Mouse (Mus musculus): Measurements from ENCODE around the gene Sorcs2.

The Sorcs2 gene

GRCm38 (mm10) chr5:36166346-36167013 lies 231.5 kb downstream of the Sorcs2 start:
- DNase-seq = no peak

GRCm38 (mm10) chr5:36165424-36166302 lies 232.3 kb downstream of the Sorcs2 start:
- no peak for DNase-seq

GRCm38 (mm10) chr5:36154879-36155485 lies 243.0 kb downstream of the Sorcs2 start:
- DNase-seq = no peak

- DNase-seq = peak; percentile 13
These were observed 244.7 kb downstream of the Sorcs2 start for GRCm38 (mm10) chr5:36153261-36153660.

GRCm38 (mm10) chr5:36151086-36151485 lies 246.9 kb downstream of the Sorcs2 start:
- no peak for DNase-seq

GRCm38 (mm10) chr5:36149098-36149497 lies 248.8 kb downstream of the Sorcs2 start:
- DNase-seq = no peak

- DNase-seq = no peak
These were observed 251.3 kb downstream of the Sorcs2 start for GRCm38 (mm10) chr5:36146589-36146988.

GRCm38 (mm10) chr5:36144560-36144959 lies 253.4 kb downstream of the Sorcs2 start:
- no peak for DNase-seq

- DNase-seq = no peak
These were observed 256.2 kb downstream of the Sorcs2 start for GRCm38 (mm10) chr5:36141676-36142255.

GRCm38 (mm10) chr5:36141112-36141511 lies 256.8 kb downstream of the Sorcs2 start:
- no peak for DNase-seq

GRCm38 (mm10) chr5:36139766-36140165 lies 258.2 kb downstream of the Sorcs2 start:
- DNase-seq = no peak

GRCm38 (mm10) chr5:36135874-36136542 lies 261.9 kb downstream of the Sorcs2 start:
- no peak for DNase-seq

- DNase-seq = no peak
These were observed 263.6 kb downstream of the Sorcs2 start for GRCm38 (mm10) chr5:36134302-36134701.

GRCm38 (mm10) chr5:36133893-36134292 lies 264.0 kb downstream of the Sorcs2 start:
- DNase-seq = no peak

- DNase-seq = peak; percentile 6
These were observed 267.4 kb downstream of the Sorcs2 start for GRCm38 (mm10) chr5:36130393-36131011.

GRCm38 (mm10) chr5:36129661-36130060 lies 268.3 kb downstream of the Sorcs2 start:
- no peak for DNase-seq

GRCm38 (mm10) chr5:36128513-36128912 lies 269.4 kb downstream of the Sorcs2 start:
- DNase-seq = no peak

- no peak for DNase-seq
These were observed 272.9 kb downstream of the Sorcs2 start for GRCm38 (mm10) chr5:36124993-36125392.

GRCm38 (mm10) chr5:36122987-36123386 lies 275.0 kb downstream of the Sorcs2 start:
- no peak for DNase-seq

GRCm38 (mm10) chr5:36120931-36121341 lies 277.0 kb downstream of the Sorcs2 start:
- no peak for DNase-seq

GRCm38 (mm10) chr5:36118061-36118460 lies 279.9 kb downstream of the Sorcs2 start:
- no peak for DNase-seq

- no peak for DNase-seq
These were observed 282.4 kb downstream of the Sorcs2 start for GRCm38 (mm10) chr5:36115519-36115918.

Measured in cerebellum, adult 11-12 months (tissue).